Mouse (Mus musculus): ENCODE data around the gene Disc1.

The Disc1 gene

DNA sequence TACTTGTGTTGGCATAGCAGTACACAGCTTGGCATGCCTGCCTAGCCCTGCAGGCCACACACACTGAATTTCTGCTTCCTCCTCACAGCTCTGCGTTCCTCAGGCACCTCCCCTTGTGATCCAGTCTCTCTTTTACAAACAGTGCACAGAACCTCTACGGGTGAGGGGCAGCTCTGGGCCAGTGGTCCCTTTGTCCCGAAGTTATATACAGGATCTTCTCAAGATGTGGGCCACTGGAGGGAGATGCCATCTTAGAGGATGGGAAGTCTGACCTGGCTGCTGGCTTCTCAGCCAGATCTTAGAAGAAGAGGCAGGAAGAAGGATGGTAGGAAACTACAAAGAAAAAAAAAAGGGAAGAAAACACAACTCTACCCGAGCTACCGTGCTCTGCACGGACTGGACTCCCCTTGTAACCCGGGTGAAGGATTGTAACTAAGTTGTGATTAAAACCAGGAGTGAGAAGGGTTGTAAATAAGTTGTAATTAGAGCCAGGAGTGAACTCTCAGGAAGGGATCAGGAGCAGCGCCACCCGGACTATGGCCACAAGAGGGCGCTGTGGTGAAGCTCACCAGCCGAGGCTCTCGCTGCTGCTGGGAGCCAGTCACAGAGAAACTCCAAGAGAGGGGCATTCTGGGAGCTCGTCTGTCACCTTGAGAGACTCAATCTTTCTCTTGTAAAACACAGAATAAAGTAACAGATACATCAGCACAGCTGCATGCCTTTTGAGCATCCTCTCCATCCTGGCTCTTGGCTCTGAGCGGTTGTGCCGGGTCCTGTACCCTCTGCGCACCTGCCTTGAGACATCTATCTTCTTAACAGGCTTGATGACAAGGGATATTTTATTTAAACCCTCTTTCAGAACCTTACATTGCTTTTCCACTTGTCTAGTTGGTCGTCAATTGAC, 129.8 kb downstream of the Disc1 start:
- DNase-seq, result peak; percentile 92

DNA sequence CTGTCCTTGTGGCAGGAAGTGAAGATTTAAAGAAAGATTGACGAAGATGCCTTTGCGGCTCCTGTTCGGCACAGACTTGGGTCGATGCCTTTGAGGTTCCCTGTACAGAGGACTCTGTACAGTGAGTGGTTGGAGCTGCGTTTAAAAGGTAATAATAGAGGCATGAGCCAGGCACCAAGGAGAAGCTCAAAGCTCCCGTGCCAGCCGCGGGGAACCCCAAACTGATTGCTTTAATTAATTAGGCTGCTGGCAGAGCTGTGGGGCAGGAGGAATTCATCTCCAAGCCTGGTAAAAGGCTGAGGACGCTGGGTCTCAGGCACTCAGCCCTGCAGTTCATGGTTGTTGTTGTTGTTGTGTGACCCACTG, 130.4 kb downstream of the Disc1 start:
- no peak for DNase-seq

DNA sequence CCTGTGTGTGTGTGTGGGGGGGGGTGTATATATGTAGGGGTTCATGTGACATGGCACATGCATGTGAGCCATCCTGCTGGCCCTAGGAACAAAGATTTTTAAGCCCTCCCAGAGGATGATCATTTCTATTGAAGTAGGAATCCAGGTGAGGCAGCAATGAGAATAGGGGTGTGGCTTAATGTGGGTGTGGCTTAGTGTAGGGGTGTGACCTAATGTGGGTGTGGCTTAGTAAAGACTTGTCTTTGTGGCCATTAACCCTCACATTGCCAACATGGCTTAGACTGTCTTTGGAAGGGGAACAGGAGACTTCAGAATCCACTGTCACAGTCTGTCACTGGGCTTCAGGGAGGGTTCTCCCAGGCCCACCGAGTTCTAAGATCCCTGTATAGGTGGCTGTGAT, 130.9 kb downstream of the Disc1 start:
- no peak for DNase-seq

DNA sequence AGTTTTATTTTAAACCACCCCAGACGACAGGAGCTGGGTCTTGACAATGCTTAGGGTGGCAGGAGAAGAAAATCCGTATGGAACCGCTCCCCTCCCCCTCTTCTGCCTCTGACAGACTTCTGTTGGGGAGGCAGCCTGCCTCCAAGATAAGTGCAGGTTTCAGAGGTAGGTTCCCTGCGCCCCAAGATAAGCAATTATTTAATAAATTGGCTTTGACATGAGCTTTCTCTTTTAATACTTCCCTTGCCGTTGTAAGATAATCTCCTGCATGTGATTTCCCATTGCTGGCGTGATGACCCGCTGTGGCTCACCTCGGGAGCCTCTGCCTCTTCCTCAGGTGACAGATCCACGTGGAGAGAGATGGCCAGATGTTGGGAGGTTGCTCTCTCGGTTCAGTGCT, 133.0 kb downstream of the Disc1 start:
- no peak for DNase-seq

DNA sequence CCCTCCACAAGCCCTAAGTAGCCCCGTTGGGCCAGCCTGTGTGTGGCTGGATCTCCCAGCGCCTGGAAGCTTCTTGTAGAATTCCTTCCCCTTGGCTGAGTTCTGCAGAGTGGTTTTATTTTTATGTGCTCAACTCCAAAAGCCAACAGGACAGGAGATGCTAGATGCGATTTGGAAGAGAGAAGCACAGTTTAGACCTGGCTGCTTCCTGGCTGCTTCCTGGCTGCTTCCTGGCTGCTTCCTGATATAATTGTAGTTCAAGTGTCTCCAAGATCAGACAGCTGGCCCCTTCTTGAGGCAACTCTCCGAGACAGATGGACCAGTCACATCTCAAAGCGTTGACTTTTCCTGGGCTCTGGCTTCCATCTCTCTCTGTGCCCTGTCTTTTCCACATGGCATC, 139.7 kb downstream of the Disc1 start:
- DNase-seq, result no peak

DNA sequence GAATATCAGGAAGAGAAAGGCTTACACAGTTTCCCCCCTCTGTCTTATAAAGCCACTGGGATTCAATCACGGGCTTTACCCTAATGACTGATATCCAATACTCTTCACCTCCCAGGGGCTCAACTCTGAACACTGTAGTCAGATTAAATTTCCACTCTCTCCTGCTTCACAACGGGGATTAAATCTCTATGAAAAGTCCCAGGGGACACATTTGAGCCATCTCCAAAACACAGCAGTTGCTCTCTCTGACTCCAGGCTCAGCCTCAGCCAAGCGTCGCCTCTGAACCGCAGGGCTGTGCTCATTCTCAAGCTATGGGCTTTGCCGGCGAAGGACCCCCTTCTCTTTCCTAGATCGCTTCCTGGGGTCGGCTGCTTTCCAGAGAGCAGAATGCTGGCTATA, 141.1 kb downstream of the Disc1 start:
- peak; percentile 48 for DNase-seq

DNA sequence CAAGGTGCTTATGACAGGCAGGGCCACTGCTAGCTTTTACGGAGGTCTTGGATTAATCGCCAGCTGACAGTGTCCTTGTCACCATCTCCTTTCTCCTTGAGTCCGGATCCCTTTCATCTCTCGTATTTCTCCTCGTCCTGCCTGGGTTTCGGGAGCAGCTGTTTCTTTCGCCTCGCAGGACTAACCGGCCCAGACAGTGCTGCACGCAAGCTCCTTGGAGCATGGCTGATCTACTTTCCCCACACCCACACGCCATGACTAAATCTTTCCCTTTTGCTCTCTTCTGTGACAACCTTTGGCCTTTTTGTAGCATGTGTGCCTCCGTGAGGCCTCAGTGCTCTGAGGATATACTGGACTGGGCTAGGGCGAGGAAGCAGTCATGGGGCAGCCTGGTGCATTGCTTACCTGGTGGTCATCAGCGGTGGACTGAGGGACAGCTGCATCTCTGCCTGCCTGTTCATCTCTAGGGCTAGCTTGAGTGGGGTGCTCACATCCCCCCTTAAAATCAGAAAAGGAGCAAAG, 142.6 kb downstream of the Disc1 start:
- no peak for DNase-seq

DNA sequence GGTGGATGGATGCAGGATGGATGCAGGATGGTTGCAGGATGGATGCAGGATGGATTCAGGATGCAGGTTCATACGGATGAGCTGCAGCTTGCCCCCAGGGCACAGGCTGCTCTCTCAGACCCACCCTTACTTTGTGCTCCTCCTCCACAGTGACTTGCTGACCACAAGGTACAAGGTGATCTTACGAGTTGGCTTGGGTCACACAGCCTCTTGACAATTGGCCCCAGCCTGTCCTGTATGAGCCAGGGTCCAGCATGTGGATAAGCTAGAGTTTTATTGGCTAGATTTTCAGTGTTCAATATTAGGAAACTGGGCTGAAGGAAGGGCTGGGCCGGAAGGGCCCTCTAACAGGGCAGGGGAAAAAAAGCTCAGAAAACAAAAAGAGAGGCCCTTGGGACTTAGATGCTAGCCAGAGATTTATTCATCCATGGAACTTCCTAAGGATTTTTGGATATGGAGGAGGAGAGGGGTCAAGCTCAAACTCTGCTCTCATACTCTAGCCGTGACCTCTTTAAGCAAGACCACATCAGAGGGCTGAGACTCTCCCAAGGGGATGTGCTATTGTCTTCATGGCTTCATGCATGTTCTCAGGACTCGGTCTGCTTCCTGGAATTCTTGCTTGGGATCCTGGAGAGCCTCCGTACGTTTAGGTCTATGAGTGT, 143.5 kb downstream of the Disc1 start:
- DNase-seq, result no peak

DNA sequence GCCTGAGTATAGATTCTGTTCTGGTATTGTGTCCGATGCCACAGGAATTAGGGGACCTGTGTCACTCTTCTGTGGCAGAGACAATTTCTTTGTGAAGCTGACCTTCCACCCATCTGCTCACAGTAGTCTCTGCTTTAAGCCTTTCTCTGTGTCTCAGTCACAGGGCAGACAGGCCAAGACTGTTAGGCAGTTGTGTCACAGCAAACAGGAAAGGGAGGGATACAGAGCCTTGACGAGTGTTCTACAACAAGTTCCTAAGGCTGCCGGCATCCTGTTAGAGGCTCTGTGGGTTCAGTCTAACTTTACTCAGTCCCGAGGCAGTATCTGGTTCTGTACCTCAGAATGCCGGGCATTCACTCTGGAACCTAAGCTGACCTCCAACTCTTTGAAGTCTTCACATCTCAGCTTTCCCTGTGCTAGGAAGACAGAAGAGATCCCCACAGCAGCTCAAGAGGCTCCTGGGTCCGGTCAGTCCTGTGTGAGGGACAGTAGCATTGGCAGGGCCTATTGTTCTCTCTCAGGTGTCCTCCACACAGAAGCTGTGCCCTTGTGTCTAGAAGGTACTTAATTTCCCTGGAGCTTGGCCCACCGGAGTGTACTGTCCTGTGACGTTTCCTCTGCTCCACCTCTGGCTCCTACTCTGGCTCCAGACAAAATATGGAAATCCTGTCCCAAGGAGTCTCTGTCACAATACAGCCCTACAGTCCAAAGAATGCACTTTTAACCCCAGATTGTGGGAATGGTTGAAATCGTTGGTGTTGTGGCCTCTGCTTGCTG, 144.6 kb downstream of the Disc1 start:
- DNase-seq, result no peak

DNA sequence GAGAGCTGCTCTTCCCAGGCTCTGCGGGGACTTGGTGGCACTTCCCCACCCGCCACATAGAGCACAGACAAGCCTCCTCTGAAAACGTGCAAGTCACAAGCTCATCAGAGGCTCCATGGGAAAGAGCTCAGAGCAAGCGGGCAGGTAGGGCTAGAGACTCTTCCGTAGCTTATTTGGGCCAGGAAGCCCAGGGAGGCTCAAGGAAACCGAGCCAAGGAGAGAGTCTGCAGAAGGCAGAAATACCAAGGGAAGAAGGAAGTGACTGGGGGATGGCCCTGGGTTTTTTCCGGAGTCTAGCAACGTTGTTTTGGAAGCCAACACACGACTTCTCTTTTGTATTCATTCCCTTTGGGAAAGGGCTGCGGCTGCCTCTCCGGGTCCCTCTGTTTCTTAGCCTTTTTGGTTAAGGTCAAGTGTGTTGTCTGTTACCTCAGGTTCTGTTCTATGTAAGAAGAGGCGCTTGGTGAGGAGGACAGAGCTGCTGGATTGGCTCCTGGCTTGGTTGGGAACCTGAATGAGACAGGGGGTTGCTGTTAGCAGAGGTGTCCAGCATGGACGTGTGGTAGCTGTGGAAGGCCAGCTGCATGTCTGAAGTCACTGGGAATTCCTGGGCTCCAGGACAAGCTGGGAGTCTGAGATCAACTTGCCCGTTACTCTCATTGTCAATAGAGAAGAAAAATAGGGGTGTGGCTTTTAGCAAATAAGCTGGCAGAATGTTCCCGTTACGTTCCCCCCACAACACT, 145.4 kb downstream of the Disc1 start:
- DNase-seq, result peak; percentile 50

DNA sequence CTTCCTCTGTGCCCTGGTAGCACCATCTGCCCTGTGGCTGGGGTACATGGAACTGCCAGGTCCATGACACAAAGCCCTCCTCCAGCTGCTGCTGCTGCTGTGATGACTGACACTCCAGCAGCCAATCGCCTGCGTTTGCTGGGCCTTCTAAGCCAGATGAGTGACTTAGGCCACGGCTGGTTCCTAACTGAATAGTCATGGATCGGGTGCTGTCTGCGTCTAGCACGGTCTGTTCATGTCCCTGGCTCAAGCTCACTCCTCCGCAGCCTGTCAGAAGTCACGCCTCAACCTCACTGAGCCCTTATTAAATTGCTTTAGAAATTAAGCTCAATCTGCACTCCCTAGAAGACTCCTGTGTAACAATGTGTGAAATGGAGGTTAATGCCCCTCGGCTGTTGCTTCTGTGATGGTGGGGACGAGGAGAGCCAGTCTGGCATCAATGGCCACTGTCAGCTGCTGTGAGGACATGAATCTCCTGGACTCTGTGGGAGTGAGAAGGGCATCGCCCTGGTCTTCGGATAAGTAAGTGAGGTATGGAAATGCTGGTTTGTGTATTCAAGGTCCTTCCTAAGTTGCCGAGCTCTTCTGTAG, 146.4 kb downstream of the Disc1 start:
- DNase-seq, result no peak

DNA sequence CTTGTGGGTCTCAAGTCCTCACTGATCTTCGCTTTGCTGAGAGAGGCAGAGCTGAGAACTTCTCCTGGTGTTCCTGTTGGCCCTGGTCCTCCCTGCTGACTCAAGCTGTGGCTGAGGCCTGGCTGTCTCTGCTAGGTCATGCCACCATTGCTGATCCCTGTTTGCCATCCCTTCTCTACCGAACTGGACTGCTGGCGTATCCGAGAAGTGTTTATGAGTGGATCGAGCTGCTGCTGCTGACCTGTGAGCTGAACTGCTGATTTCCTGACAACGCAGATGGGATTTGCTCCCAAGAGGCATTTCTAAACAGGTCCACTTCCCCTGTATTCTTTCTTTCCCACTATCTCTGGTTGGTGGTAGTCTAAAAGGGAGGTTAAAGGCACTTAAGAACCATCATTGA, 147.7 kb downstream of the Disc1 start:
- DNase-seq, result no peak

DNA sequence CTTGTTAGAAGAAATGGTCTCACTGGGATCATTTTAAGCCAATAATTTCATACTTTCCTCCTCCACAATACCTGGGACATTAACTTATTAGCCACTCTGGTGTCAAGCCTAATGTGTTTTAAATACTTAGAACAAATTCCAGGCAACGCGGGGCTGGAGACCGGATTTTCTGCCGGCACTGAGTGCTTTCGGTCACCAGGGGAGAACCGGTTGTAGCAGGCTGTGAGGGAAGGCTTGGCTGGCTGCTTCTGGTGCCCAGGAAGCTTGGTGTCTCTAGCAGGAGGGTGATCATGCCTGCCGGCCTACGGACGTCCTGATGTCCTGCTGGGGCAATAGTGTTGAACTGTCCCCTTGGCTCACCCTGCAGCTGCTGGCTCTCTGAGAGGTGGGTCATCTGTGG, 149.0 kb downstream of the Disc1 start:
- peak; percentile 59 for DNase-seq

DNA sequence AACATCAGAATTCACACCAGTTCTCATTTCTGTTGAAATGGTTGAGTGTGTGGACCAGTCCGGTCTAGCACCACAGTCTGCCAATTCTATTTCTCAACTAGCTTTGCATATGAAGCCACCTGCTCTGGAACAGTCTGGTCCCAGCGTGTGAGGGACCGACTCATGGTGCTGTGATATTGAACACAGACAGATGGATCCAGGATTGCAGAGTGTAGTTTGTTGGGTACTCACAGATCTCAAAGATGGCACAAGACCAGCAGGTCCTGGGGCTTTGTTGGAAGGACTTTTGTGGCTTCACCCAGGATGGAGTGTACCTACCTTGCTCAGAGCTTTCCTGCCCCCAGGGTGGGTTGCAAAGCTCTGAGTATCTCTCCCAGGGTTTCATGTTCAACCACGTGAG, 151.6 kb downstream of the Disc1 start:
- DNase-seq, result no peak

DNA sequence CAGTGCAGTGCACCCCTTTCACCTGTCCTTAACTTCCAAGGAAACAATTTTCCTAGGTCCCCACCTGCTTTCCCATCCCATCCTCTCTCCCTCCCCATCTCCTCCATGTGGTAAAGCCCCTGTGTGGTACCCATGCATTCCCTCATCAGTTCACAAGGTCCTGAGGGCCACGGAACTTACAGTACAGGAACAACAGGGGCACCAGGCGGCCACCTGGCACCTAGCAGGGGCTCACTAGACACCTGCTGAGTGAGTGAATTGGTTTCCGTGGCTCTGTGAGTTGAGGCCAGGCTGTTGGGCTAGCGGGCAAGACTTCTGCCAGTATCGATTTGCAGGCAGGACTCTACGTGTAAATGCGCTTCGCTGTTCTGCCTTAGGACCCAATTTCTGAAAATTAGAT, 152.4 kb downstream of the Disc1 start:
- no peak for DNase-seq

DNA sequence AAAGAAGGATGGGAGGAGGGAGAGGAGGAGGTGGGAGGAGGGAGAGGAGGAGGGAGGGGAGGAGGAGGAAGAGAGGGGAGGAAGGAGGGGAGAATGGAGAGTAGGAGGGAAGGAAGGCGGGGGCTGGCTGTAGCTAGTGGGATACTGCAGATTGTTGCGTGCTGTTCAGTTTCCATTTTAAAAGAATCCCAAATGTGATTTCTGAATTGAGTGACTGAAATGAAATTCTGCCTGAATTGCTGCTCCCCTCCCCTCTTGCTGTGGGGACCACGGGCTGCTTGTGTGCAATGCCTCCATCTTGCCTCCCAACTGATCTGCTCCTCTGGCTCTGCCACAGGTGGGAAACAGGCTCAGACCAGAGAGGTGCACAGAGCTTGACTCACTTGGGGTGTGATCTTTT, 153.0 kb downstream of the Disc1 start:
- DNase-seq, result no peak

DNA sequence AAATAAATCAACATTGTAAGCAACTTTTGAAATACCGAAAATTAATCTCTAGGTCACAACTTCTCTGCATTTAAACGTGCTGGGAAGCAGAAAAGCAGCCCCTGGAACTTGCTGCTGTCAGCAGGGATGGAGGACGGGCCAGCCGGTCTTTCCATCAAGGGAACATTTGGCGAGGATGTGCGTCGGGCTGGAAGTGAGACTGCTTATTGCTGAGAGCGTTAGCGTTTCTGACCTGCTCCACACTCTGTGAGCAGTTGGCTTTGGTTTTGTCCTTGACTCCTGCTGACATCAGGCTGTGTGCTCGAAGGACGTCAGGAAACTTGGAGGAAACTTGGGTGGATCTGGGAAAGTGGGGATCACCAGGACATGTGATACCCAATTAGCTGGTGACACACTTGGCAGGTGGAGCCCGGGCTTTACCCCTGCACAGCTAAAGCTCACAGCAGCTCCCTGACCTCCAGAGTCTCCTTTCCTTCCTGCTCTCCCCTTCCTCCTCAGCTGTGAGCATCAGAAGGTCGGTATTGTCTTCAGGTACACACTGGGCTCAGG, 158.7 kb downstream of the Disc1 start:
- DNase-seq, result no peak

DNA sequence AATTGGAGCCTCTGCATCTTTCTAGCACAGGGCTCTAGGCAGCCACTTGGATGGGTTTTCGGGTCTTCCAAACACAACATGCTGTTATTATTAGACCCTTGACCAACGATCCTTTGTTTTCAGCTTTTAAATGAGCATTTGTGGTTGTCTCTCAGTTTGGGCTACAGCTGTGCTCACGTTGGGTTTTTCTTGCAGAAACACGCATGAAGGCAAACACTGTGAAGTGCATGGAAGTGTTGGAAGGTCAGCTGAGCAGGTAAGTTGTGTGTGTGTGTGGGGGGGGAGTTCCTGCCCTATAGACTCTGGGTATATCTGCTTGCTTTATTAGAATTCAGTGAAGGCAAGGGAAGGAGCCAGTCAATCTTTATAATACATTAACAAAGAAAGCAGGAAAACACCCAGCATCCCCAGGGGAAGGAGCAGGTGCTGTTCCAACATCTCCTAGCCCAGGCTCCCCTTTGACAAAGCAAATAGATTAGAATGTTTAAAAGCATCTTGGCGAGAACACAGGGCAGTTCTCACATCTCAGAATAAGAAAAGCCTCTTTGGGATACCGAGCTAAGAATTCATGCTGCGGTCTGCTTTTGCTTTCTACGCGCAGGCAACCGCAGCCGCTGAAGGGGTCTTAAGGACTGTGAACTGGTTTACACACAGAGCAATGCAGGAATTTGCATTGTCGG, 164.0 kb downstream of the Disc1 start:
- DNase-seq, result no peak

DNA sequence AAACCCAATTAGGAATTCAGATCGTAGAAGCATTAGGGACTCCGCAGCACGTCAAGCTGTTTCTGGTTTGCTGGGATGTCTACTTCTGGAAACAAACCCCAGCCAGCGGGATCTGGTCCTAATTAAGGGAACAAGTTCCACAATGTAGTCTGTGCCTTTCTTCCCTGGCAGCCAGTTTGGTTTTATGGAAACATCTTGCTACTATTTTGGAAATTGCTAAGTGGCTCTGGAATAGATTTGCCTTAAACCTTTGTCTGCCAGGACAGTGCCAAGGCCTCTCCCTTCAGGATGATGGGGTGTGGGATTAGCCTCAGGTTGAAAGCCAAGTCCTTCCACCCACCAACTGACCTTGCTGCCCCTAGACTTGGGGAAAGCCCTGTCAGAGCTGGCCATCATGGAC, 164.7 kb downstream of the Disc1 start:
- DNase-seq, result no peak

DNA sequence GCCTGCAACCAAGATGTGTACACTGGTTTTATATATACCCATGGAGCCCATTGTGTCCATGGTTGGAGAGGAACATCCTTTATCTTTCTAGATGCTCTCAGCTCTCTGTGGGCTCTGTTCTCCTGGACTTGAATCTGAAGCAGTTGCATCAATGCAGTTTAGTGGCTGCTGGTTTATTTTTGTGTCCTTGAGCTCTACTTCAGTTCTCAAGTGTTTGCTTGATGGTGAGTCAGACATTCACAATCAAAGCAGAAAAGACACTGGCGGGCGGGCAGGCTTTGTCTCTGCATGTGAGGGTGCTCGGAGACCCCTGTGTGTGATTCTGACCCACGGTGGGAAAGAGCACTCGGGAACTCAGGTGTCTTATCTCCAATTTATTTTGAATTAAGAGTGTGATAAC, 166.6 kb downstream of the Disc1 start:
- no peak for DNase-seq

DNA sequence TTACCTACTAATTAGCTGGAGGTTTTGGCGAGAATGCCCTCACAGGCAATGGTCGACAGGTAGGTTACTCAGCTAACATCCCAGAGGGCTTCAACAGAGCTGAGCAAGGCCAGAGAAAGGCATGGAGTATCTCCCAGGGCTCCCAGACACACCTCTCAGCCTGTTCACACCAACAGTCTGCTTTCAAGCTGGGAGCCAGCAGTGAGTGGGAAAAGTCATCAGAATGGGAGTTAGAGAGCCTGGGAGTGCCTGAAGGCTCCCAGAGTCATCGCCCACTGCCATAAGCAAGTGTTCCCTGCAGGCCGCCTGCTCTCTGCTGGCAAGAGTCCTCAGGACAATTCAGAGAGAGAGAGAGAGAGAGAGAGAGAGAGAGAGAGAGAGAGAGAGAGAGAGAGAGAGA, 167.1 kb downstream of the Disc1 start:
- no peak for DNase-seq

All from kidney, postnatal 10 days (tissue).